Mouse (Mus musculus) neutrophil, adult 65 days (primary cell): ENCODE data around the gene Ssbp3. TPM values are rescaled to one million over a fixed set of nuclear protein-coding genes. Genes with fewer than 3 reads are reported as not detected.

ENCODE experiments used
- total RNA-seq: library from RNA; stranded (reverse); gene quantifications from 2 replicates; pipeline ENCODE4 v1.2.4, GENCODE M21; 2023

The Ssbp3 gene
- total RNA-seq: 16.2 and 18.1 TPM in 2 replicates

DNA sequence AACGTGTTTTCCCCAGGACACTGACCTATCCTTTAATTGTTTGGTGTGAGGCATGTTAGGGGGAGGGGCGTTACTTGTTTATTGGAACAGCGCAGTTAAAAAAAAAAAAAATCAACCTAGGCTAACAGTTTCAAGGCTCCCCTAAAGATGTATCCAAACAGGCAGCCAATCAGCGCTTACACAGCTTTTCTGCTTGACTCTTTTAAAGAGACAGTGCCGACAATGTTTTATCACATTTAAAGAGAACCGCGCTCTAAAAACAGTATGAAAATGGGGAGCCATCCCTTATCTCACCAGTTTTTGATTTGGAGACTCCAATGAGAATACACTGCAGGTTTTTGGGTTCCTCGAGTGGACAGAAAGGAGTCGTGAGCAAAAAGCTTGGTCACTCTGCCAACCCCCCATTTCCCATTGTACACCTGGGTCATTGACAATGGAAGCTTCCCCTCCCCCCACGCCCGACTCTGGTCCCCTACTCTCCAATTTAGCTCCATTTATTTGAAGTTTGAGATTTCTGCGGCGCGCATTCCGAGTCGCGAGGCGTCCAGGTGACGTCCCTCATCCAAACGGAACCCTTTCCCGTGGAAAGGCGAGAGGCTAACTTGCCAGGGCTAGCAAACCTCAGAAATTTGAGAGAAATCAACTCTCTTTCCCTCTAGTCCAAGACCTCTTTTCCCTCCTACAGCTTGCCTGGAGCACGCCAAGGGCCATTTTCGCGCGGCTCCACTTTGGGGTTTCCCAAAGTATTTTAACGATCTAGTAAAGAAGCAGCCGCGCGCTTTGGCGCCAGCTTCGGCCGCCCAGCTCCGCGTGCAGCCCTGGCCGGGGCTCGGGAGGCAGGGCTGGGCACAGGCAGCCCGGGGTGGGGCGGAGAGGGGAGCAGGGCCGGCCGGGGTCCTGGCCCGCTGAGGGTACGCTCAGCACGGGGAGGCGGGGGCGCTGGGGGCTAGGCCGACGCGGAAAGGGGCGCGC is at the start of gene Ssbp3:
Gene Ssbp3 (plus strand): TSS at position 501 of the 972 bp plus-strand sequence.

GRCm38 (mm10) chr4:107066252-107067124 is 156.0 kb downstream of the Ssbp3 start, which contains the start of the genes Mrpl37 and Cyb5rl:
Mrpl37 (minus strand) TSS chr4:107066868.
Cyb5rl (plus strand) TSS chr4:107066988.

GRCm38 (mm10) chr4:107096841-107097373 is 186.4 kb downstream of the Ssbp3 start, which contains the start of gene Cdcp2:
Cdcp2 (plus strand) TSS chr4:107096891.

Other genes with a start within 250 kb of the Ssbp3 start
- 12.5 and 14.3 TPM in 2 replicates for gene Ttc4, start 231.8 kb upstream of the Ssbp3 start, total RNA-seq
- not detected in 2 replicates for gene Mroh7, start 179.8 kb upstream of the Ssbp3 start, total RNA-seq
- not detected in 2 replicates for gene Fam151a, start 176.8 kb upstream of the Ssbp3 start, total RNA-seq
- gene Acot11, start 105.7 kb upstream of the Ssbp3 start, total RNA-seq: 6.6 and 9.5 TPM in 2 replicates
- 21.9 and 35.1 TPM in 2 replicates for gene Mrpl37, start 156.2 kb downstream of the Ssbp3 start, total RNA-seq
- 2.1 and 2.8 TPM in 2 replicates for gene Cyb5rl, start 156.3 kb downstream of the Ssbp3 start, total RNA-seq
- not detected in 2 replicates for gene Cdcp2, start 186.2 kb downstream of the Ssbp3 start, total RNA-seq